Mouse (Mus musculus) regulatory T cell (primary cell): ENCODE data around the gene Lypd6.

Experiments used
- in situ Hi-C: fragments of 300-600 bp; cut with MboI, MseI; formaldehyde crosslinking; loops from one replicate; pipeline ENCODE4 v1.15.1; 2025; ENCODE audit warnings: high pct_unique_total_duplicates

The Lypd6 gene

GRCm38 (mm10) chr2:50066246-50066967 is at the start of gene Lypd6:
Lypd6 (plus strand) TSS chr2:50066429.
- in situ Hi-C loops, result no loop called here

- in situ Hi-C loops, result no loop called here
Measured at GRCm38 (mm10) chr2:50019477-50019876, 46.8 kb upstream of the Lypd6 start.

GRCm38 (mm10) chr2:50025549-50025948 is 40.7 kb upstream of the Lypd6 start:
- in situ Hi-C loops, result no loop called here

- in situ Hi-C loops, result no loop called here
Measured at GRCm38 (mm10) chr2:50028930-50029329, 37.3 kb upstream of the Lypd6 start.

GRCm38 (mm10) chr2:50044170-50044870 is 21.9 kb upstream of the Lypd6 start:
- in situ Hi-C loops, result no loop called here

GRCm38 (mm10) chr2:50044871-50045470 is 21.3 kb upstream of the Lypd6 start:
- in situ Hi-C loops, result no loop called here

- in situ Hi-C loops, result no loop called here
Measured at GRCm38 (mm10) chr2:50045841-50046240, 20.4 kb upstream of the Lypd6 start.

GRCm38 (mm10) chr2:50048442-50048841 is 17.8 kb upstream of the Lypd6 start:
- in situ Hi-C loops, result no loop called here

- in situ Hi-C loops, result no loop called here
Measured at GRCm38 (mm10) chr2:50053893-50054292, 12.3 kb upstream of the Lypd6 start.

GRCm38 (mm10) chr2:50065902-50066245 is 355 bp upstream of the Lypd6 start:
- in situ Hi-C loops, result no loop called here

GRCm38 (mm10) chr2:50066968-50067315 is 713 bp downstream of the Lypd6 start:
- in situ Hi-C loops, result no loop called here

- in situ Hi-C loops, result no loop called here
Measured at GRCm38 (mm10) chr2:50069571-50070295, 3.5 kb downstream of the Lypd6 start.

- in situ Hi-C loops, result no loop called here
Measured at GRCm38 (mm10) chr2:50072158-50072557, 5.9 kb downstream of the Lypd6 start.

- in situ Hi-C loops, result no loop called here
Measured at GRCm38 (mm10) chr2:50084746-50085145, 18.5 kb downstream of the Lypd6 start.

GRCm38 (mm10) chr2:50087761-50088160 is 21.5 kb downstream of the Lypd6 start:
- in situ Hi-C loops, result no loop called here

- in situ Hi-C loops, result no loop called here
Measured at GRCm38 (mm10) chr2:50096336-50096735, 30.1 kb downstream of the Lypd6 start.

- in situ Hi-C loops, result no loop called here
Measured at GRCm38 (mm10) chr2:50100364-50101151, 34.3 kb downstream of the Lypd6 start.

- in situ Hi-C loops, result no loop called here
Measured at GRCm38 (mm10) chr2:50101152-50101450, 34.9 kb downstream of the Lypd6 start.

GRCm38 (mm10) chr2:50103850-50104503 is 37.7 kb downstream of the Lypd6 start:
- in situ Hi-C loops, result no loop called here

- in situ Hi-C loops, result no loop called here
Measured at GRCm38 (mm10) chr2:50105590-50105989, 39.4 kb downstream of the Lypd6 start.

GRCm38 (mm10) chr2:50105992-50106391 is 39.8 kb downstream of the Lypd6 start:
- in situ Hi-C loops, result no loop called here
